Mouse (Mus musculus): ENCODE results near the gene Snai1. TPM values are rescaled to one million over a fixed set of nuclear protein-coding genes. Genes with fewer than 3 reads are reported as not detected.

Gene Snai1
- total and polyA plus RNA-seq, 3 experiments, result 1.6 to 10.5 (median 2.0) TPM

DNA sequence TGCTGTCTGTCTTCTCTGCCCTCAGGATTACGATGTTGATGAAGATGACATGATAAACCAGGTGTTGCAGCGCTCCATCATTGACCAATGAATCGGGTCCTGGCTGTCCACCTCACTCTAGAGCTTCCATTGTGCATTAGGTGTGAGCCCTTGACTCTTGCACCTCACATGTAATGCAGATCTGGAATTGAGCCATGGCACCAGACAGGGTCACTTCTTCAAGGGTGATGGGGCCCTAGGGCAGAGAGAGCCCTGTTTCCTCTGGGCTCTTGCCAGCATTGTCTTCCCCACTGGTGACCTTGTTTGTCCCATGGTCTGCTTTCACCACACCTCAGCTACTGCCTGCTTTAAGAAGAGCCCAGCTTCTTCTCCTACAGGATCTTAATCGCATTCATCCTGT is 23.4 kb upstream of the Snai1 start:
- Histone ChIP-seq H3K36me3 (ENCODE audit: control insufficient read depth, insufficient read depth, low read length) (peaks cover 8% of the 10 kb centered on the region; the same call in 1 of the 2 replicates), H3K27me3 (ENCODE audit: control insufficient read depth, insufficient read depth, low read length) (no peaks in the 10 kb centered on the region), H3K4me1 (ENCODE audit: control insufficient read depth, insufficient read depth, low read length) (peaks cover 8% of the 10 kb centered on the region), H3K79me2 (replicated peaks; ENCODE audit: control insufficient read depth, insufficient read depth, low read length) (no peaks in the 10 kb centered on the region; the same call in 1 of the 2 replicates), H3K9ac (ENCODE audit: low read depth, low read length) (no peak overlapping the region), H3K4me3 (no peak overlapping the region), H3K27ac (no peak overlapping the region)
- DNase-seq, result no peak
- no peak for TF ChIP-seq EP300 (IDR thresholded peaks at IDR 0.05; ENCODE audit: insufficient read depth, low read depth, low read length)
- TF ChIP-seq CTCF (IDR thresholded peaks at IDR 0.05), result no peak
- TF ChIP-seq POLR2A (IDR thresholded peaks at IDR 0.05; ENCODE audit: insufficient read depth, low read depth, low read length), result no peak
- intact Hi-C loops (cut with DNase I), result no loop called here
- WGBS, result 75% methylated on average over 4 of the region's 4 CpGs

- 91% methylated on average over 5 of the region's 5 CpGs for WGBS
- H3K27ac ChIP-seq, result no peak overlapping the region
- no peak for DNase-seq
- intact Hi-C loops (cut with DNase I), result no loop called here
- no peak overlapping the region for H3K4me3 ChIP-seq
- TF ChIP-seq CTCF (IDR thresholded peaks at IDR 0.05) (no peak), EP300 (IDR thresholded peaks at IDR 0.05; ENCODE audit: insufficient read depth, low read depth, low read length) (no peak), POLR2A (IDR thresholded peaks at IDR 0.05; ENCODE audit: insufficient read depth, low read depth, low read length) (no peak)
- no peaks in the 10 kb centered on the region for H3K27me3 ChIP-seq (ENCODE audit: control insufficient read depth, insufficient read depth, low read length)
- peaks cover 3% of the 10 kb centered on the region; the same call in 1 of the 2 replicates for H3K36me3 ChIP-seq (ENCODE audit: control insufficient read depth, insufficient read depth, low read length)
- H3K79me2 ChIP-seq (replicated peaks; ENCODE audit: control insufficient read depth, insufficient read depth, low read length), result no peaks in the 10 kb centered on the region
- peaks cover 3% of the 10 kb centered on the region for H3K4me1 ChIP-seq (ENCODE audit: control insufficient read depth, insufficient read depth, low read length)
- H3K9ac ChIP-seq (ENCODE audit: low read depth, low read length), result no peak overlapping the region
Measured at GRCm38 (mm10) chr2:167515688-167516087, 22.3 kb upstream of the Snai1 start.

- intact Hi-C loops (cut with DNase I), result no loop called here
- TF ChIP-seq POLR2A (IDR thresholded peaks at IDR 0.05; ENCODE audit: insufficient read depth, low read depth, low read length) (no peak), CTCF (IDR thresholded peaks at IDR 0.05) (peak; percentile 42)
- H3K27ac ChIP-seq, result no peak overlapping the region
- H3K36me3 ChIP-seq (ENCODE audit: control insufficient read depth, insufficient read depth, low read length), result no peaks in the 10 kb centered on the region
- DNase-seq, result no peak
- H3K9ac ChIP-seq (ENCODE audit: low read depth, low read length), result no peak overlapping the region
- no peak overlapping the region for H3K4me3 ChIP-seq
- H3K79me2 ChIP-seq (replicated peaks; ENCODE audit: control insufficient read depth, insufficient read depth, low read length), result no peaks in the 10 kb centered on the region
- no peaks in the 10 kb centered on the region for H3K27me3 ChIP-seq (ENCODE audit: control insufficient read depth, insufficient read depth, low read length)
- 79% methylated on average over 5 of the region's 5 CpGs for WGBS
- no peaks in the 10 kb centered on the region; the same call in 1 of the 2 replicates for H3K4me1 ChIP-seq (ENCODE audit: control insufficient read depth, insufficient read depth, low read length)
Measured at GRCm38 (mm10) chr2:167519606-167520252, 18.3 kb upstream of the Snai1 start.

GRCm38 (mm10) chr2:167528278-167528677 is 9.7 kb upstream of the Snai1 start:
- 26% methylated on average over 5 of the region's 5 CpGs for WGBS
- Histone ChIP-seq H3K4me3 (no peak overlapping the region), H3K79me2 (replicated peaks; ENCODE audit: control insufficient read depth, insufficient read depth, low read length) (no peaks in the 10 kb centered on the region), H3K36me3 (ENCODE audit: control insufficient read depth, insufficient read depth, low read length) (no peaks in the 10 kb centered on the region), H3K27ac (no peak overlapping the region), H3K9ac (ENCODE audit: low read depth, low read length) (no peak overlapping the region), H3K27me3 (ENCODE audit: control insufficient read depth, insufficient read depth, low read length) (no peaks in the 10 kb centered on the region), H3K4me1 (ENCODE audit: control insufficient read depth, insufficient read depth, low read length) (no peaks in the 10 kb centered on the region; the same call in 1 of the 2 replicates)
- intact Hi-C loops (cut with DNase I), result no loop called here
- no peak for DNase-seq
- TF ChIP-seq POLR2A (IDR thresholded peaks at IDR 0.05; ENCODE audit: insufficient read depth, low read depth, low read length), result no peak
- peak; percentile 51 for TF ChIP-seq CTCF (IDR thresholded peaks at IDR 0.05)

DNA sequence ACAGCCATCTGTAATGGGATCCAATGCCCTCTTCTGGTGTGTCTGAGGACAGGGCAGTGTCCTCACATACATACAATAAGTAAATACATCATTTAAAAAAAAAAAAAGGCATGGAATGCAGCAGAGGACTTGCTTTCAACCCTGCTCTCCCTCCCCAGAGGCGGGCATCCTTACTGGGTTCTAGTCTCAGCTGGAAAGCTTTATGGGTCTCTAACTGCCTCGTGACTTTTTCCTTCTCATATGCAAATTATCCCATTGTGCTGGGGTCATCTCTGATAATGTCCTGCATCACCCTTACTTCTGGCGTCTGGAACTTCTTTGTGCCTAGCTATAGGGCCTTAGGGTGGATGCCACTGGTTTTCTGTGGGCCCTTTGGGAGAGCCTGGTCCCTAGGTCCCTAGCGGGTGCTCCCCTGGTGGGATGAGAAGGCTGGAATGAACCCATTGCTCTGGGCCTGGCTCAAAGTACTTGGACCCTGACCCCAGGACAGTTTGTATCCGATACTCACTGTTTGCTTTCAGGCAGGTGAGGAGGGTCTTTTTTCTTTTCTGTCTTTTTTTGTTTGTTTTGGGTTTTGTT is 8.0 kb upstream of the Snai1 start:
- TF ChIP-seq POLR2A (IDR thresholded peaks at IDR 0.05; ENCODE audit: insufficient read depth, low read depth, low read length) (no peak), CTCF (IDR thresholded peaks at IDR 0.05) (no peak), EP300 (IDR thresholded peaks at IDR 0.05; ENCODE audit: insufficient read depth, low read depth, low read length) (no peak)
- intact Hi-C loops (cut with DNase I), result loop anchor here (5.0 kb wide), 1 partner anchor 367 kb away; no protein-coding TSS in a partner anchor
- no peak overlapping the region for H3K27ac ChIP-seq
- no peak overlapping the region for H3K9ac ChIP-seq (ENCODE audit: low read depth, low read length)
- 72% methylated on average over 5 of the region's 5 CpGs for WGBS
- no peak for DNase-seq
- H3K4me3 ChIP-seq, result no peak overlapping the region
- no peaks in the 10 kb centered on the region; the same call in 1 of the 2 replicates for H3K4me1 ChIP-seq (ENCODE audit: control insufficient read depth, insufficient read depth, low read length)
- no peaks in the 10 kb centered on the region for H3K79me2 ChIP-seq (replicated peaks; ENCODE audit: control insufficient read depth, insufficient read depth, low read length)
- H3K27me3 ChIP-seq (ENCODE audit: control insufficient read depth, insufficient read depth, low read length), result no peaks in the 10 kb centered on the region
- H3K36me3 ChIP-seq (ENCODE audit: control insufficient read depth, insufficient read depth, low read length), result no peaks in the 10 kb centered on the region

- Histone ChIP-seq H3K4me1 (ENCODE audit: control insufficient read depth, insufficient read depth, low read length) (no peaks in the 10 kb centered on the region; the same call in 1 of the 2 replicates), H3K4me3 (no peak overlapping the region), H3K79me2 (replicated peaks; ENCODE audit: control insufficient read depth, insufficient read depth, low read length) (no peaks in the 10 kb centered on the region), H3K36me3 (ENCODE audit: control insufficient read depth, insufficient read depth, low read length) (no peaks in the 10 kb centered on the region), H3K27ac (no peak overlapping the region), H3K27me3 (ENCODE audit: control insufficient read depth, insufficient read depth, low read length) (no peaks in the 10 kb centered on the region), H3K9ac (ENCODE audit: low read depth, low read length) (no peak overlapping the region)
- intact Hi-C loops (cut with DNase I), result loop anchor here (5.0 kb wide), 1 partner anchor 367 kb away; no protein-coding TSS in a partner anchor
- 78% methylated on average over 4 of the region's 4 CpGs for WGBS
- DNase-seq, result no peak
- TF ChIP-seq CTCF (IDR thresholded peaks at IDR 0.05) (no peak), POLR2A (IDR thresholded peaks at IDR 0.05; ENCODE audit: insufficient read depth, low read depth, low read length) (no peak), EP300 (IDR thresholded peaks at IDR 0.05; ENCODE audit: insufficient read depth, low read depth, low read length) (no peak)
Measured at GRCm38 (mm10) chr2:167530536-167530935, 7.5 kb upstream of the Snai1 start.

Measured in heart, adult 2 months (tissue).